Mouse (Mus musculus) myocyte (in vitro differentiated cells): ENCODE data around the gene Olfr608. TPM values are rescaled to one million over a fixed set of nuclear protein-coding genes. Genes with fewer than 3 reads are reported as not detected.
"Not testable (repeated sequence)": the region's sequence is repeated elsewhere in the genome, so short reads cannot be mapped to it uniquely, and the experiment has no call there.

ENCODE experiments used
- H3K27me3 ChIP-seq: one replicate; pipeline ENCODE4 v1.6.1; 2011; ENCODE audit not compliant: control insufficient read depth, insufficient read depth, insufficient read length
- H3K36me3 ChIP-seq: one replicate; pipeline ENCODE4 v1.6.1; 2011; ENCODE audit not compliant: control insufficient read depth, insufficient read depth
- H3K4me2 ChIP-seq: one replicate; pipeline ENCODE4 v1.6.1; 2011; ENCODE audit warnings: low read depth, control low read depth
- H3K4me3 ChIP-seq: one replicate; pipeline ENCODE4 v1.5.1; 2011; ENCODE audit warnings: mild to moderate bottlenecking, control low read depth, moderate library complexity
- H3K79me2 ChIP-seq: one replicate; pipeline ENCODE4 v1.6.1; 2011; ENCODE audit not compliant: control insufficient read depth, insufficient read depth
- H3ac ChIP-seq: one replicate; pipeline ENCODE4 v1.6.1; 2011; ENCODE audit not compliant: control insufficient read depth, insufficient read length
- CEBPB ChIP-seq: IDR thresholded peaks from 2 replicates; pipeline ENCODE4 v1.6.1; 2011; ENCODE audit warnings: mild to moderate bottlenecking, moderate library complexity; ENCODE audit not compliant: poor library complexity, insufficient read depth, severe bottlenecking
- E2F4 ChIP-seq: IDR thresholded peaks from one replicate; pipeline ENCODE4 v1.6.1; 2011; ENCODE audit warnings: mild to moderate bottlenecking, control low read depth, moderate library complexity; ENCODE audit not compliant: insufficient read depth
- MAX ChIP-seq: IDR thresholded peaks from one replicate; pipeline ENCODE4 v1.6.1; 2011; ENCODE audit warnings: low read depth, mild to moderate bottlenecking, control low read depth
- MYOD1 ChIP-seq, 3 experiments: IDR thresholded peaks; one replicate each; pipeline ENCODE4 v1.6.1; 2011; ENCODE audit warnings: control low read depth in 2 of 3, low read depth in 2 of 3, mild to moderate bottlenecking in 2 of 3, moderate library complexity in 1 of 3; ENCODE audit not compliant: insufficient read length in 2 of 3, control insufficient read depth in 1 of 3
- MYOG ChIP-seq, 3 experiments: IDR thresholded peaks; one replicate each; pipeline ENCODE4 v1.6.1; 2011; ENCODE audit warnings: control low read depth in 2 of 3, low read depth in 2 of 3, mild to moderate bottlenecking in 2 of 3; ENCODE audit not compliant: insufficient read length in 2 of 3, control insufficient read depth in 1 of 3, insufficient read depth in 1 of 3
- POLR2A ChIP-seq: IDR thresholded peaks from one replicate; pipeline ENCODE4 v1.6.1; 2011; ENCODE audit warnings: low read depth, mild to moderate bottlenecking, control low read depth, moderate library complexity; ENCODE audit not compliant: insufficient read length
- POLR2AphosphoS2 ChIP-seq: IDR thresholded peaks from one replicate; pipeline ENCODE4 v1.6.1; 2011; ENCODE audit warnings: low read depth, control low read depth; ENCODE audit not compliant: insufficient read length
- REST ChIP-seq: IDR thresholded peaks from one replicate; pipeline ENCODE4 v1.6.1; 2011; ENCODE audit warnings: mild to moderate bottlenecking, control low read depth, moderate library complexity; ENCODE audit not compliant: insufficient read depth, insufficient read length
- SRF ChIP-seq: IDR thresholded peaks from one replicate; pipeline ENCODE4 v1.6.1; 2011; ENCODE audit warnings: low read depth; ENCODE audit not compliant: control insufficient read depth, insufficient read length
- TCF12 ChIP-seq: IDR thresholded peaks from one replicate; pipeline ENCODE4 v1.6.1; 2011; ENCODE audit warnings: mild to moderate bottlenecking, control low read depth; ENCODE audit not compliant: poor library complexity, insufficient read depth, severe bottlenecking
- TCF3 ChIP-seq: IDR thresholded peaks from one replicate; pipeline ENCODE4 v1.6.1; 2011; ENCODE audit warnings: low read depth, control low read depth; ENCODE audit not compliant: insufficient read length
- USF1 ChIP-seq: IDR thresholded peaks from one replicate; pipeline ENCODE4 v1.6.1; 2011; ENCODE audit warnings: low read depth, mild to moderate bottlenecking, control low read depth, moderate library complexity
- polyA plus RNA-seq: library from polyadenylated mRNA; unstranded; fragments of >200 nt; fragmentation: generic; extraction: Trizol; gene quantifications from one replicate; pipeline ENCODE4 v1.2.1, GENCODE M21; 2012; ENCODE audit warnings: missing spikeins

Gene Olfr608
- not detected for polyA plus RNA-seq

DNA sequence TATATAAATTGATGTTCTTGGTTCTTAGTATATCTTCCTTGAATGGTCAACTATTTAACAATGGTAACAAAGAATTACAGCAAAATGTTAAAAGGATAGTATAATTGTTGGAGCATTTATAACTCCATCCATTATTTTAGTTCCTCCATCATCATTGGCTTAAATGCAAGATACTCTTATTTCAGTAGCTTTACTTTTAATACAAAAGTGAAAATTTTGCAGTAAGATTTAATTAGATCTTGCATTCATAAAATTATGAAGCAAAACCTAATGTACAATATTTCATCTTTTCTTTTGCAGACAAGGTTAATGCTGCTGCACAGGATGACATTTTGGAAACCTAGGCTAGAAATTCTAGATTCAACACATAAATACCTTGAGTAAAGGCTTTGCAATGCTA is at the start of gene Olfr608:
Olfr608 (plus strand) TSS at position 301 of the 400 bp plus-strand sequence.
- no peaks in the 10 kb centered on the region for H3K79me2 ChIP-seq
- TF ChIP-seq USF1 = no peak
- no peak for TF ChIP-seq MAX
- TF ChIP-seq E2F4 = no peak
- no peak for TF ChIP-seq POLR2AphosphoS2
- TF ChIP-seq POLR2A = no peak
- no peak for TF ChIP-seq REST
- TF ChIP-seq TCF3 = no peak
- no peak for TF ChIP-seq SRF
- TF ChIP-seq TCF12 = no peak
- TF ChIP-seq MYOG (IDR thresholded peaks at IDR 0.05; ENCODE audit: control insufficient read depth in 1 of 3, insufficient read depth in 1 of 3, insufficient read length in 2 of 3, low read depth in 2 of 3) = no peak
- no peak for TF ChIP-seq MYOD1 (IDR thresholded peaks at IDR 0.05; ENCODE audit: control insufficient read depth in 1 of 3, insufficient read length in 2 of 3, low read depth in 2 of 3)
- no peak for TF ChIP-seq CEBPB

GRCm38 (mm10) chr7:103445339-103445738 is 24.3 kb upstream of the Olfr608 start, which contains the start of gene Olfr605:
Olfr605 (minus strand) TSS chr7:103445439.
- Histone ChIP-seq H3K4me2 (no peak within 1 kb of the TSS), H3K27me3 (no peaks in the 10 kb centered on the region), H3K79me2 (no peaks in the 10 kb centered on the region), H3ac (no peak within 1 kb of the TSS), H3K4me3 (no peak within 1 kb of the TSS), H3K36me3 (no peaks in the 10 kb centered on the region)
- TF ChIP-seq POLR2AphosphoS2 (no peak), MYOG (IDR thresholded peaks at IDR 0.05; ENCODE audit: control insufficient read depth in 1 of 3, insufficient read depth in 1 of 3, insufficient read length in 2 of 3, low read depth in 2 of 3) (no peak), SRF (no peak), MAX (no peak), TCF3 (no peak), E2F4 (no peak), MYOD1 (IDR thresholded peaks at IDR 0.05; ENCODE audit: control insufficient read depth in 1 of 3, insufficient read length in 2 of 3, low read depth in 2 of 3) (no peak), USF1 (no peak), REST (no peak), CEBPB (no peak), TCF12 (no peak), POLR2A (no peak)

More for the DNA sequence above, at the start of gene Olfr608:
- Histone ChIP-seq H3K4me3 (no peak within 1 kb of the TSS), H3K27me3 (no peaks in the 10 kb centered on the region), H3ac (no peak within 1 kb of the TSS), H3K36me3 (no peaks in the 10 kb centered on the region), H3K4me2 (no peak within 1 kb of the TSS)

DNA sequence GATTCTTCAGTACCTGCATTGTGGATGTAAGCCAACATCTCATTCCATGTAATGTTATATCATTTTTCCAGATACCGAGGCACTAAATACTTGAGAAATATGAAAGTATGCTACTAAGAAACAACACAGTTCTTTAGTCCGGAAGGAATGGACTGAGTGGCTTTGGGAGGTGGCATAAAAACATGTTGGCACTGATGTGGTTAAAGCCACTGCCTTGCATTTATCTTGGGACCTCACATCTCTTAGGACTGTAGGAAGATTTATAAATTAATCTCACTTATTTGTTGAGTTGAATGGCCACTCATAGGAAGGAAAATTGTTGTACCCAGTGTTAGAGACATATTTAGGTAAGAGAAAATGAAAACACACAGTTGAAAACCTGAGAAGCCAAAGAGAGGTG is 20.9 kb upstream of the Olfr608 start, which contains the start of gene Olfr606:
Olfr606 (plus strand) TSS at position 301 of the 400 bp plus-strand sequence.
- Histone ChIP-seq H3K36me3 (no peaks in the 10 kb centered on the region), H3K79me2 (no peaks in the 10 kb centered on the region), H3K27me3 (no peaks in the 10 kb centered on the region), H3ac (no peak within 1 kb of the TSS), H3K4me3 (no peak within 1 kb of the TSS), H3K4me2 (no peak within 1 kb of the TSS)
- TF ChIP-seq E2F4 = no peak
- no peak for TF ChIP-seq MYOD1 (IDR thresholded peaks at IDR 0.05; ENCODE audit: control insufficient read depth in 1 of 3, insufficient read length in 2 of 3, low read depth in 2 of 3)
- no peak for TF ChIP-seq MYOG (IDR thresholded peaks at IDR 0.05; ENCODE audit: control insufficient read depth in 1 of 3, insufficient read depth in 1 of 3, insufficient read length in 2 of 3, low read depth in 2 of 3)
- no peak for TF ChIP-seq CEBPB
- TF ChIP-seq USF1 = no peak
- no peak for TF ChIP-seq POLR2AphosphoS2
- no peak for TF ChIP-seq MAX
- no peak for TF ChIP-seq TCF3
- no peak for TF ChIP-seq SRF
- no peak for TF ChIP-seq REST
- no peak for TF ChIP-seq TCF12
- TF ChIP-seq POLR2A = no peak

GRCm38 (mm10) chr7:103460590-103460989 is 9.1 kb upstream of the Olfr608 start:
- no peak for TF ChIP-seq POLR2A
- TF ChIP-seq SRF = no peak
- no peak for TF ChIP-seq CEBPB
- no peak for TF ChIP-seq MYOG (IDR thresholded peaks at IDR 0.05; ENCODE audit: control insufficient read depth in 1 of 3, insufficient read depth in 1 of 3, insufficient read length in 2 of 3, low read depth in 2 of 3)
- TF ChIP-seq REST = no peak
- no peak for TF ChIP-seq TCF12
- no peak for TF ChIP-seq TCF3
- TF ChIP-seq MYOD1 (IDR thresholded peaks at IDR 0.05; ENCODE audit: control insufficient read depth in 1 of 3, insufficient read length in 2 of 3, low read depth in 2 of 3) = no peak
- TF ChIP-seq POLR2AphosphoS2 = no peak
- no peak for TF ChIP-seq USF1
- TF ChIP-seq E2F4 = no peak
- TF ChIP-seq MAX = no peak
- no peak overlapping the region for H3K4me3 ChIP-seq
- no peak overlapping the region for H3ac ChIP-seq
- no peak overlapping the region for H3K4me2 ChIP-seq
- H3K36me3 ChIP-seq = no peaks in the 10 kb centered on the region
- no peaks in the 10 kb centered on the region for H3K27me3 ChIP-seq
- no peaks in the 10 kb centered on the region for H3K79me2 ChIP-seq

DNA sequence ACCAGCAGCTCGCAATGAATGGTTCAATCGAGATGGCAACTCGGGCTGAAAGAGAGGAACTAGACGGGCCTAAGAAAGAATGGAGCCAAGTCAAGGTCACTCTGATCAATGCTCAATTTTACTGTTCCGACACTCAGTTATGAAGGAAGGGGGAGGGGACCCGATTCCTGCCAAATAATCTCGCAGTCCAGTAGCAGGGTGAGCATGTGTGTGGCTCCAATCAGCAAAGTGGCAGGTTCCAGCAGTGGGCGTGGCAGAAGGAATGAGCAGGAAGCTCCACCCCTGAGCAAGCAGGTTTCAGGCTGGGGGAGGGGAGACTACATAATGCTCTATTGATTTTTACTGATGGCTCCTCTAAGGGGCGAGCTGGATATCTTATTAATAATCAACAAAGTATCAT is 7.4 kb downstream of the Olfr608 start:
- not testable (repeated sequence) for H3ac ChIP-seq, H3K79me2 ChIP-seq, H3K27me3 ChIP-seq

More for the DNA sequence above, 7.4 kb downstream of the Olfr608 start:
- H3K4me3 ChIP-seq, H3K36me3 ChIP-seq, H3K4me2 ChIP-seq: not testable (repeated sequence)
